Mouse (Mus musculus) left cerebral cortex, adult 2 months (tissue): ENCODE measurements at regions not wholly inside any gene's neighbourhood (a gene's known extent, or its start where the extent isn't known, plus 50 kb on each side); places are given as distances from the start of the nearest gene placed in this dataset.

Experiments
- DNase-seq, 2 experiments: peaks; one replicate each; pipeline ENCODE4 v3.0.0; 2021 to 2022; ENCODE audit warnings: low spot score in 2 of 2, mixed read lengths in 1 of 2; ENCODE audit errors: extremely low spot score in 1 of 2
- H3K27ac ChIP-seq: fragments of 200-600 bp; 2 replicates; pipeline ENCODE4 v1.8.1; 2022
- H3K4me3 ChIP-seq: fragments of 200-600 bp; 2 replicates; pipeline ENCODE4 v1.8.1; 2022
- CTCF ChIP-seq: fragments of 200-600 bp; IDR thresholded peaks from 2 replicates; pipeline ENCODE4 v1.8.1; 2022; ENCODE audit warnings: antibody characterized with exemption, mild to moderate bottlenecking, moderate library complexity
- intact Hi-C: fragments of 180-260 bp; cut with DNase I; formaldehyde crosslinking; loops from one replicate; pipeline ENCODE4 v1.15.1; 2025

- DNase-seq: no peak
- Histone ChIP-seq H3K4me3 (no peak overlapping the region), H3K27ac (no peak overlapping the region)
- intact Hi-C loops: no loop called here
- no peak for TF ChIP-seq CTCF
Measured at GRCm38 (mm10) chr17:79414006-79414405, 59.1 kb upstream of the Cdc42ep3 start.

GRCm38 (mm10) chr17:79417953-79418352 is 63.1 kb upstream of the Cdc42ep3 start:
- TF ChIP-seq CTCF: no peak
- Histone ChIP-seq H3K4me3 (no peak overlapping the region), H3K27ac (no peak overlapping the region)
- DNase-seq: no peak
- intact Hi-C loops: no loop called here

GRCm38 (mm10) chr17:79421618-79422017 is 66.7 kb upstream of the Cdc42ep3 start:
- H3K27ac ChIP-seq: no peak overlapping the region
- DNase-seq: no peak
- intact Hi-C loops: no loop called here
- no peak for TF ChIP-seq CTCF
- no peak overlapping the region for H3K4me3 ChIP-seq

GRCm38 (mm10) chr17:79439182-79439581 is 84.3 kb upstream of the Cdc42ep3 start:
- Histone ChIP-seq H3K4me3 (no peak overlapping the region), H3K27ac (no peak overlapping the region)
- no peak for DNase-seq
- intact Hi-C loops: no loop called here
- TF ChIP-seq CTCF: no peak

GRCm38 (mm10) chr17:79442507-79443115 is 87.7 kb upstream of the Cdc42ep3 start:
- no peak for TF ChIP-seq CTCF
- H3K27ac ChIP-seq: no peak overlapping the region

GRCm38 (mm10) chr17:79447170-79447569 is 92.3 kb upstream of the Cdc42ep3 start:
- no peak overlapping the region for H3K27ac ChIP-seq
- no peak overlapping the region for H3K4me3 ChIP-seq
- intact Hi-C loops: no loop called here
- DNase-seq: no peak
- no peak for TF ChIP-seq CTCF

More at GRCm38 (mm10) chr17:79442507-79443115, 87.7 kb upstream of the Cdc42ep3 start:
- no peak for DNase-seq
- intact Hi-C loops: no loop called here
- no peak overlapping the region for H3K4me3 ChIP-seq

GRCm38 (mm10) chr17:79451141-79451860 is 96.4 kb upstream of the Cdc42ep3 start:
- TF ChIP-seq CTCF: no peak
- intact Hi-C loops: no loop called here
- Histone ChIP-seq H3K4me3 (no peak overlapping the region), H3K27ac (no peak overlapping the region)
- no peak for DNase-seq

- intact Hi-C loops: no loop called here
- no peak for TF ChIP-seq CTCF
- H3K4me3 ChIP-seq: no peak overlapping the region
- no peak for DNase-seq
- H3K27ac ChIP-seq: no peak overlapping the region
Measured at GRCm38 (mm10) chr17:79453825-79454224, 98.9 kb upstream of the Cdc42ep3 start.

- intact Hi-C loops: no loop called here
- H3K27ac ChIP-seq: no peak overlapping the region
Measured at GRCm38 (mm10) chr17:79454526-79454925, 99.6 kb upstream of the Cdc42ep3 start.

GRCm38 (mm10) chr17:79455229-79455628 is 100.3 kb upstream of the Cdc42ep3 start:
- no peak for TF ChIP-seq CTCF
- H3K4me3 ChIP-seq: no peak overlapping the region
- no peak overlapping the region for H3K27ac ChIP-seq
- DNase-seq: no peak
- intact Hi-C loops: no loop called here

More at GRCm38 (mm10) chr17:79454526-79454925, 99.6 kb upstream of the Cdc42ep3 start:
- no peak for TF ChIP-seq CTCF
- no peak for DNase-seq
- no peak overlapping the region for H3K4me3 ChIP-seq

- intact Hi-C loops: no loop called here
- no peak for DNase-seq
- no peak for TF ChIP-seq CTCF
- Histone ChIP-seq H3K4me3 (no peak overlapping the region), H3K27ac (no peak overlapping the region)
Measured at GRCm38 (mm10) chr17:79457636-79458035, 102.7 kb upstream of the Cdc42ep3 start.

- Histone ChIP-seq H3K27ac (no peak overlapping the region), H3K4me3 (no peak overlapping the region)
- TF ChIP-seq CTCF: no peak
- intact Hi-C loops: no loop called here
- DNase-seq: no peak
Measured at GRCm38 (mm10) chr17:79461681-79462091, 106.8 kb upstream of the Cdc42ep3 start.

- TF ChIP-seq CTCF: no peak
- no peak for DNase-seq
- intact Hi-C loops: no loop called here
Measured at GRCm38 (mm10) chr17:79463074-79463694, 108.3 kb upstream of the Cdc42ep3 start.

More at GRCm38 (mm10) chr17:79463074-79463694, 108.3 kb upstream of the Cdc42ep3 start:
- H3K4me3 ChIP-seq: no peak overlapping the region
- H3K27ac ChIP-seq: no peak overlapping the region
